Mouse (Mus musculus) splenic B cell, adult 2 months (primary cell): ENCODE measurements around the gene Ptbp3.

Experiments used
- DNase-seq: peaks from one replicate; pipeline ENCODE4 v3.0.0-alpha.2; 2011; ENCODE audit warnings: low read depth, low spot score
- H3K27me3 ChIP-seq: 2 replicates; pipeline ENCODE4 v1.6.1; 2012; ENCODE audit warnings: mild to moderate bottlenecking, low read length, moderate library complexity, mixed read lengths; ENCODE audit not compliant: control insufficient read depth, poor library complexity, insufficient read depth, severe bottlenecking
- H3K36me3 ChIP-seq: 2 replicates; pipeline ENCODE4 v1.6.1; 2012; ENCODE audit warnings: mild to moderate bottlenecking, low read length, moderate library complexity, mixed read lengths; ENCODE audit not compliant: control insufficient read depth, poor library complexity, insufficient read depth, severe bottlenecking

Gene Ptbp3

GRCm38 (mm10) chr4:59491097-59491496, 58.1 kb downstream of the Ptbp3 start:
- H3K36me3 ChIP-seq: peaks cover 26% of the 10 kb centered on the region
- H3K27me3 ChIP-seq: no peaks in the 10 kb centered on the region
- DNase-seq: no peak

GRCm38 (mm10) chr4:59471306-59471705, 77.9 kb downstream of the Ptbp3 start:
- no peaks in the 10 kb centered on the region for H3K27me3 ChIP-seq

GRCm38 (mm10) chr4:59465449-59465848, 83.7 kb downstream of the Ptbp3 start:
- peak; percentile 48 for DNase-seq
- H3K36me3 ChIP-seq: 0 out of 2 replicates have a peak, but pooled peaks cover 1% of the 10 kb centered on the region
- H3K27me3 ChIP-seq: no peaks in the 10 kb centered on the region

More at GRCm38 (mm10) chr4:59471306-59471705, 77.9 kb downstream of the Ptbp3 start:
- no peak for DNase-seq
- H3K36me3 ChIP-seq: peaks cover 4% of the 10 kb centered on the region; the same call in 1 of the 2 replicates

- Histone ChIP-seq H3K27me3 (no peaks in the 10 kb centered on the region), H3K36me3 (0 out of 2 replicates have a peak, but pooled peaks cover 1% of the 10 kb centered on the region)
- no peak for DNase-seq
These were observed 84.5 kb downstream of the Ptbp3 start for GRCm38 (mm10) chr4:59464661-59465060.

GRCm38 (mm10) chr4:59462494-59462893, 86.7 kb downstream of the Ptbp3 start:
- Histone ChIP-seq H3K36me3 (0 out of 2 replicates have a peak, but pooled peaks cover 1% of the 10 kb centered on the region), H3K27me3 (no peaks in the 10 kb centered on the region)
- no peak for DNase-seq

- Histone ChIP-seq H3K27me3 (no peaks in the 10 kb centered on the region), H3K36me3 (no peaks in the 10 kb centered on the region)
These were observed 87.9 kb downstream of the Ptbp3 start for GRCm38 (mm10) chr4:59461116-59461727.

GRCm38 (mm10) chr4:59459216-59459955, 89.8 kb downstream of the Ptbp3 start:
- Histone ChIP-seq H3K36me3 (no peaks in the 10 kb centered on the region), H3K27me3 (no peaks in the 10 kb centered on the region; the same call in 1 of the 2 replicates)
- DNase-seq: no peak

More at GRCm38 (mm10) chr4:59461116-59461727, 87.9 kb downstream of the Ptbp3 start:
- DNase-seq: no peak

- DNase-seq: no peak
- H3K27me3 ChIP-seq: no peaks in the 10 kb centered on the region; the same call in 1 of the 2 replicates
- no peaks in the 10 kb centered on the region for H3K36me3 ChIP-seq
These were observed 91.2 kb downstream of the Ptbp3 start for GRCm38 (mm10) chr4:59457941-59458340.

- H3K27me3 ChIP-seq: no peaks in the 10 kb centered on the region; the same call in 1 of the 2 replicates
- no peaks in the 10 kb centered on the region for H3K36me3 ChIP-seq
- DNase-seq: no peak
These were observed 92.1 kb downstream of the Ptbp3 start for GRCm38 (mm10) chr4:59457091-59457490.

GRCm38 (mm10) chr4:59455465-59455864, 93.7 kb downstream of the Ptbp3 start:
- no peaks in the 10 kb centered on the region; the same call in 1 of the 2 replicates for H3K27me3 ChIP-seq
- no peak for DNase-seq

GRCm38 (mm10) chr4:59454046-59454445, 95.1 kb downstream of the Ptbp3 start:
- no peaks in the 10 kb centered on the region for H3K36me3 ChIP-seq
- no peak for DNase-seq
- no peaks in the 10 kb centered on the region; the same call in 1 of the 2 replicates for H3K27me3 ChIP-seq

More at GRCm38 (mm10) chr4:59455465-59455864, 93.7 kb downstream of the Ptbp3 start:
- H3K36me3 ChIP-seq: no peaks in the 10 kb centered on the region

GRCm38 (mm10) chr4:59452503-59452933, 96.6 kb downstream of the Ptbp3 start:
- Histone ChIP-seq H3K36me3 (no peaks in the 10 kb centered on the region), H3K27me3 (no peaks in the 10 kb centered on the region; the same call in 1 of the 2 replicates)
- DNase-seq: no peak

GRCm38 (mm10) chr4:59450906-59451305, 98.3 kb downstream of the Ptbp3 start:
- no peak for DNase-seq
- Histone ChIP-seq H3K27me3 (no peaks in the 10 kb centered on the region), H3K36me3 (no peaks in the 10 kb centered on the region)

GRCm38 (mm10) chr4:59450234-59450854, 98.8 kb downstream of the Ptbp3 start:
- DNase-seq: no peak
- Histone ChIP-seq H3K36me3 (no peaks in the 10 kb centered on the region), H3K27me3 (no peaks in the 10 kb centered on the region)

- H3K27me3 ChIP-seq: no peaks in the 10 kb centered on the region
- DNase-seq: no peak
- no peaks in the 10 kb centered on the region for H3K36me3 ChIP-seq
These were observed 101.9 kb downstream of the Ptbp3 start for GRCm38 (mm10) chr4:59447296-59447695.
